Mouse (Mus musculus): ENCODE results near the gene Cdk11b.

DNA sequence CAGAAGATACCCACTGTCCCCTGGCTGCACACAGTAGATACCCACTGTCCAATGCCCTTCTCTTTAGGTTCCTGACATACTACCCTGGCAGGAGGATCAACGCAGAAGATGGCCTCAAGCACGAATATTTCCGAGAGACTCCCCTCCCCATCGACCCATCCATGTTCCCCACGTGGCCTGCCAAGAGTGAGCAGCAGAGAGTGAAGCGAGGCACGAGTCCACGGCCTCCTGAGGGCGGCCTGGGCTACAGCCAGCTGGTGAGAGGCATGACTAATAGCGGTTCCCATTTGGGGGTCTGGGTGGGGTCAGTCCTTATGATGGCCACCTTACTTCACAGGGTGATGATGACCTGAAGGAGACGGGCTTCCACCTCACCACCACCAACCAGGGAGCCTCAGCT, 24.7 kb downstream of the Cdk11b start:
- TF ChIP-seq CTCF (conservative IDR thresholded peaks at IDR 0.05 in 1 of 2, IDR thresholded peaks at IDR 0.05 in 1 of 2; ENCODE audit: low read depth in 2 of 2, low read length in 2 of 2) (no peak), USF1 (IDR thresholded peaks at IDR 0.05; ENCODE audit: low read depth, low read length) (no peak), EP300 (IDR thresholded peaks at IDR 0.05; ENCODE audit: low read length) (no peak), E2F4 (IDR thresholded peaks at IDR 0.05; ENCODE audit: insufficient replicate concordance, low read depth, low read length) (no peak), TCF12 (IDR thresholded peaks at IDR 0.05; ENCODE audit: low read depth, low read length) (no peak), ELF1 (IDR thresholded peaks at IDR 0.05; ENCODE audit: low read depth, low read length) (no peak)

Measured in CH12.LX (cell line).